Mouse (Mus musculus): ENCODE measurements around the gene Atf3. TPM values are rescaled to one million over a fixed set of nuclear protein-coding genes. Genes with fewer than 3 reads are reported as not detected.

The Atf3 gene
- polyA plus RNA-seq, 1 experiment from 2014 or later, result 5.9 TPM

- under 1% methylated on average over 61 of the region's 61 CpGs for WGBS
- peaks cover 19% of the 10 kb centered on the region; the same call in 1 of the 2 replicates for H3K27me3 ChIP-seq (ENCODE audit: control insufficient read depth, insufficient read depth, low read length)
- peak overlapping the region; percentile 34 for H3K27ac ChIP-seq (ENCODE audit: low read length)
Measured at GRCm38 (mm10) chr1:191182431-191183162, 35.2 kb downstream of the Atf3 start.

GRCm38 (mm10) chr1:191181469-191182259 is 36.2 kb downstream of the Atf3 start:
- WGBS, result 50% methylated on average over 12 of the region's 12 CpGs
- H3K27me3 ChIP-seq (ENCODE audit: control insufficient read depth, insufficient read depth, low read length), result peaks cover 14% of the 10 kb centered on the region; the same call in 1 of the 2 replicates
- H3K36me3 ChIP-seq (ENCODE audit: control insufficient read depth, insufficient read depth, low read length), result no peaks in the 10 kb centered on the region
- no peak for ATAC-seq (ENCODE audit: insufficient read depth, low FRiP score)
- peak overlapping the region; percentile 76 for H3K4me2 ChIP-seq (ENCODE audit: low read depth, low read length)
- H3K4me3 ChIP-seq (replicated peaks; ENCODE audit: low read length), result peak overlapping the region; percentile 47
- H3K9me3 ChIP-seq (replicated peaks; ENCODE audit: control insufficient read depth, low read length), result no peaks in the 10 kb centered on the region
- no peak overlapping the region for H3K27ac ChIP-seq (ENCODE audit: low read length)
- H3K4me1 ChIP-seq (ENCODE audit: control insufficient read depth, insufficient read depth, low read length), result peaks cover 36% of the 10 kb centered on the region
- peak overlapping the region; percentile 66; the same call in 1 of the 2 replicates for H3K9ac ChIP-seq (ENCODE audit: low read length)

More at GRCm38 (mm10) chr1:191182431-191183162, 35.2 kb downstream of the Atf3 start:
- peak; percentile 5; the same call in 1 of the 2 replicates for ATAC-seq (ENCODE audit: insufficient read depth, low FRiP score)
- Histone ChIP-seq H3K4me1 (ENCODE audit: control insufficient read depth, insufficient read depth, low read length) (peaks cover 36% of the 10 kb centered on the region), H3K4me3 (replicated peaks; ENCODE audit: low read length) (peak overlapping the region; percentile 47), H3K36me3 (ENCODE audit: control insufficient read depth, insufficient read depth, low read length) (no peaks in the 10 kb centered on the region), H3K4me2 (ENCODE audit: low read depth, low read length) (peak overlapping the region; percentile 76), H3K9me3 (replicated peaks; ENCODE audit: control insufficient read depth, low read length) (no peaks in the 10 kb centered on the region), H3K9ac (ENCODE audit: low read length) (peak overlapping the region; percentile 66)

GRCm38 (mm10) chr1:191180397-191180796 is 37.4 kb downstream of the Atf3 start:
- H3K27me3 ChIP-seq (ENCODE audit: control insufficient read depth, insufficient read depth, low read length), result peaks cover 13% of the 10 kb centered on the region; the same call in 1 of the 2 replicates
- H3K4me1 ChIP-seq (ENCODE audit: control insufficient read depth, insufficient read depth, low read length), result peaks cover 30% of the 10 kb centered on the region
- ATAC-seq (ENCODE audit: insufficient read depth, low FRiP score), result no peak
- H3K36me3 ChIP-seq (ENCODE audit: control insufficient read depth, insufficient read depth, low read length), result no peaks in the 10 kb centered on the region
- no peak overlapping the region for H3K9ac ChIP-seq (ENCODE audit: low read length)
- H3K9me3 ChIP-seq (replicated peaks; ENCODE audit: control insufficient read depth, low read length), result no peaks in the 10 kb centered on the region
- no peak overlapping the region for H3K4me3 ChIP-seq (replicated peaks; ENCODE audit: low read length)
- WGBS, result 52% methylated on average over 4 of the region's 4 CpGs
- no peak overlapping the region for H3K4me2 ChIP-seq (ENCODE audit: low read depth, low read length)
- no peak overlapping the region for H3K27ac ChIP-seq (ENCODE audit: low read length)

- Histone ChIP-seq H3K4me2 (ENCODE audit: low read depth, low read length) (no peak overlapping the region), H3K27me3 (ENCODE audit: control insufficient read depth, insufficient read depth, low read length) (peaks cover 8% of the 10 kb centered on the region; the same call in 1 of the 2 replicates), H3K9me3 (replicated peaks; ENCODE audit: control insufficient read depth, low read length) (no peaks in the 10 kb centered on the region), H3K36me3 (ENCODE audit: control insufficient read depth, insufficient read depth, low read length) (no peaks in the 10 kb centered on the region), H3K9ac (ENCODE audit: low read length) (no peak overlapping the region), H3K4me1 (ENCODE audit: control insufficient read depth, insufficient read depth, low read length) (peaks cover 26% of the 10 kb centered on the region), H3K4me3 (replicated peaks; ENCODE audit: low read length) (no peak overlapping the region), H3K27ac (ENCODE audit: low read length) (no peak overlapping the region)
- ATAC-seq (ENCODE audit: insufficient read depth, low FRiP score), result no peak
- 40% methylated on average over 2 of the region's 2 CpGs for WGBS
Measured at GRCm38 (mm10) chr1:191179846-191180245, 38.0 kb downstream of the Atf3 start.

GRCm38 (mm10) chr1:191178511-191179188 is 39.2 kb downstream of the Atf3 start:
- Histone ChIP-seq H3K27me3 (ENCODE audit: control insufficient read depth, insufficient read depth, low read length) (0 out of 2 replicates have a peak, but pooled peaks cover 3% of the 10 kb centered on the region), H3K36me3 (ENCODE audit: control insufficient read depth, insufficient read depth, low read length) (no peaks in the 10 kb centered on the region), H3K27ac (ENCODE audit: low read length) (no peak overlapping the region), H3K4me1 (ENCODE audit: control insufficient read depth, insufficient read depth, low read length) (peaks cover 15% of the 10 kb centered on the region; the same call in 1 of the 2 replicates), H3K9ac (ENCODE audit: low read length) (no peak overlapping the region), H3K4me3 (replicated peaks; ENCODE audit: low read length) (no peak overlapping the region), H3K4me2 (ENCODE audit: low read depth, low read length) (no peak overlapping the region), H3K9me3 (replicated peaks; ENCODE audit: control insufficient read depth, low read length) (no peaks in the 10 kb centered on the region)
- no peak for ATAC-seq (ENCODE audit: insufficient read depth, low FRiP score)
- 40% methylated on average over 15 of the region's 15 CpGs for WGBS

- no peaks in the 10 kb centered on the region for H3K9me3 ChIP-seq (replicated peaks; ENCODE audit: control insufficient read depth, low read length)
- 0 out of 2 replicates have a peak, but pooled peaks cover 3% of the 10 kb centered on the region for H3K27me3 ChIP-seq (ENCODE audit: control insufficient read depth, insufficient read depth, low read length)
- H3K9ac ChIP-seq (ENCODE audit: low read length), result no peak overlapping the region
- peaks cover 13% of the 10 kb centered on the region; the same call in 1 of the 2 replicates for H3K4me1 ChIP-seq (ENCODE audit: control insufficient read depth, insufficient read depth, low read length)
- no peak overlapping the region for H3K27ac ChIP-seq (ENCODE audit: low read length)
- 63% methylated on average over 7 of the region's 7 CpGs for WGBS
- H3K36me3 ChIP-seq (ENCODE audit: control insufficient read depth, insufficient read depth, low read length), result no peaks in the 10 kb centered on the region
- no peak overlapping the region for H3K4me3 ChIP-seq (replicated peaks; ENCODE audit: low read length)
- no peak for ATAC-seq (ENCODE audit: insufficient read depth, low FRiP score)
- H3K4me2 ChIP-seq (ENCODE audit: low read depth, low read length), result no peak overlapping the region
Measured at GRCm38 (mm10) chr1:191176887-191177286, 41.0 kb downstream of the Atf3 start.

GRCm38 (mm10) chr1:191172487-191172886 is 45.4 kb downstream of the Atf3 start:
- WGBS, result 7% methylated on average over 6 of the region's 6 CpGs
- no peak overlapping the region for H3K4me3 ChIP-seq (replicated peaks; ENCODE audit: low read length)

GRCm38 (mm10) chr1:191170444-191170843 is 47.4 kb downstream of the Atf3 start:
- no peak for ATAC-seq (ENCODE audit: insufficient read depth, low FRiP score)
- no peak overlapping the region for H3K9ac ChIP-seq (ENCODE audit: low read length)
- no peak overlapping the region for H3K4me2 ChIP-seq (ENCODE audit: low read depth, low read length)
- no peak overlapping the region for H3K4me3 ChIP-seq (replicated peaks; ENCODE audit: low read length)
- no peaks in the 10 kb centered on the region for H3K4me1 ChIP-seq (ENCODE audit: control insufficient read depth, insufficient read depth, low read length)
- no peak overlapping the region for H3K27ac ChIP-seq (ENCODE audit: low read length)
- H3K36me3 ChIP-seq (ENCODE audit: control insufficient read depth, insufficient read depth, low read length), result no peaks in the 10 kb centered on the region
- no peaks in the 10 kb centered on the region for H3K27me3 ChIP-seq (ENCODE audit: control insufficient read depth, insufficient read depth, low read length)
- no peaks in the 10 kb centered on the region for H3K9me3 ChIP-seq (replicated peaks; ENCODE audit: control insufficient read depth, low read length)
- WGBS, result 74% methylated on average over 2 of the region's 2 CpGs

More at GRCm38 (mm10) chr1:191172487-191172886, 45.4 kb downstream of the Atf3 start:
- Histone ChIP-seq H3K9me3 (replicated peaks; ENCODE audit: control insufficient read depth, low read length) (no peaks in the 10 kb centered on the region), H3K4me2 (ENCODE audit: low read depth, low read length) (no peak overlapping the region), H3K36me3 (ENCODE audit: control insufficient read depth, insufficient read depth, low read length) (no peaks in the 10 kb centered on the region), H3K4me1 (ENCODE audit: control insufficient read depth, insufficient read depth, low read length) (no peaks in the 10 kb centered on the region), H3K27ac (ENCODE audit: low read length) (no peak overlapping the region), H3K9ac (ENCODE audit: low read length) (no peak overlapping the region), H3K27me3 (ENCODE audit: control insufficient read depth, insufficient read depth, low read length) (no peaks in the 10 kb centered on the region)
- ATAC-seq (ENCODE audit: insufficient read depth, low FRiP score), result no peak
